Mouse (Mus musculus): ENCODE measurements around the gene Slamf9. TPM values are rescaled to one million over a fixed set of nuclear protein-coding genes. Genes with fewer than 3 reads are reported as not detected.

The Slamf9 gene
- polyA plus RNA-seq (2014; fragmentation: Nextera tagmentation; extraction: Ambion mirVana), result 0.32 TPM in 1 of 2 replicates, not detected in the other

DNA sequence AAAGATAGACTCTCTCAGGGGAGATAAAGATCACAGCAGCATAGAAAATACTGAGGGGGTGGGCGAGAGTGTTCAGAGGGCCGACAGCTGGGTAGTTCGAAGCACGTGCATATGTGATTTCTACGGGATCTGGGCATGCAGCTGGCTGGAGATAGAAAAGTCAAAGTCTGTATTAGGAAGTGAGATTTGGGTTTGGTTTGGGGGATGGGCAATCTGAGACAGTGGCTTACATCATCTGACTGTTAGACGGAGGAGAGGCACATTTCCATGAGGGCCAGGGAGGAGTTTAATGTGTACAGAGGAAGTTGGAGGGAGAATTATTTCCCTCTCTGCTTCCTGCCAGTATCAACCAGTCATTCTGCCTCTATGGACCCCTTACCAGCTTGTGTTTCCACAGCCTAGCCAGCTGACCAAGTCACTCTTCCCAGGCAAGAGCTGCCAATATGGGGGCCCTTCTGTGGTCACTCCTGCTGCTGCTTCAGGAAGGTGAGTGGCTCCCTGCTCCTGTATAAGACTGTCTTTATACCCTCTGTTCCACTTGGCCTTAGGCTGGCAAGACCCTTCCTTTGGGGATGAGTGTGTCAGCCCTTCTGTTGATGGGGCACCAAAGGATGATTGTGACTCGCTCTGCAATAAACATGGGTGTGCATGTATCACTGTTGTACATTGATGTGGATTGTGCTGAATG lies at the start of gene Slamf9:
Slamf9 (plus strand) TSS at position 305 of the 688 bp plus-strand sequence.
- no peak within 1 kb of the TSS for H3K9ac ChIP-seq (replicated peaks; ENCODE audit: low read length)
- H3K36me3 ChIP-seq (ENCODE audit: control insufficient read depth, insufficient read depth, low read length), result no peaks in the 10 kb centered on the region
- DNase-seq (no peak), ATAC-seq (ENCODE audit: low FRiP score, low TSS enrichment) (no peak)
- 73% methylated on average over 7 of the region's 7 CpGs for WGBS
- no peak within 1 kb of the TSS for H3K4me2 ChIP-seq (ENCODE audit: low read length)
- H3K9me3 ChIP-seq (ENCODE audit: control insufficient read depth, low read length), result no peaks in the 10 kb centered on the region
- H3K4me3 ChIP-seq (replicated peaks; ENCODE audit: low read depth, low read length), result no peak within 1 kb of the TSS
- H3K27me3 ChIP-seq (ENCODE audit: control insufficient read depth, insufficient read depth, low read length), result no peaks in the 10 kb centered on the region
- H3K27ac ChIP-seq (replicated peaks; ENCODE audit: low read depth, low read length), result no peak within 1 kb of the TSS
- H3K4me1 ChIP-seq (ENCODE audit: control insufficient read depth, insufficient read depth, low read length), result no peaks in the 10 kb centered on the region

DNA sequence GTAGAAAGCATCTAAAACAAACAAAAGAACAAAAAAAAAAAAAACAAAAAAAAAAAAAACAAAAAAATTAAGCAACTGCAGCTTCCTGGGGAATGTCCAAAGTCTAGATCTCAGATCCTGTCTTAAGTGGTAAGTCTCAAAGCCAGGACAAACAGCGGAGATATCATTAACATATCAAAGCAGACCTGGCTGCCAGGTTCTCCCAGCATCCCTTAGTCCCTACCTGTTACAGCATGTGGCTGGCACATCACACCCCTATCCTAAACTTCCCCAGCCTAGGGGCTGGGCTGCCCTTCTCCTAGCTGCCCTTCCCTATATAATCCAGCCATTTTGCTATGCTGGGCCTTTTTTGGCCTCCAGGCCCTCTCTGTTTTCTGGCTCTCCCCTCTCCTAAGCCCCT lies 48.7 kb upstream of the Slamf9 start:
- no peak overlapping the region for H3K4me3 ChIP-seq (replicated peaks; ENCODE audit: low read depth, low read length)
- H3K4me2 ChIP-seq (ENCODE audit: low read length), result no peak overlapping the region
- H3K36me3 ChIP-seq (ENCODE audit: control insufficient read depth, insufficient read depth, low read length), result no peaks in the 10 kb centered on the region
- no peak overlapping the region for H3K9ac ChIP-seq (replicated peaks; ENCODE audit: low read length)
- WGBS, result 68% methylated on average over 1 of the region's 1 CpGs
- no peaks in the 10 kb centered on the region for H3K4me1 ChIP-seq (ENCODE audit: control insufficient read depth, insufficient read depth, low read length)
- H3K27me3 ChIP-seq (ENCODE audit: control insufficient read depth, insufficient read depth, low read length), result no peaks in the 10 kb centered on the region
- DNase-seq (no peak), ATAC-seq (ENCODE audit: low FRiP score, low TSS enrichment) (no peak)
- H3K9me3 ChIP-seq (ENCODE audit: control insufficient read depth, low read length), result no peaks in the 10 kb centered on the region
- no peak overlapping the region for H3K27ac ChIP-seq (replicated peaks; ENCODE audit: low read depth, low read length)

DNA sequence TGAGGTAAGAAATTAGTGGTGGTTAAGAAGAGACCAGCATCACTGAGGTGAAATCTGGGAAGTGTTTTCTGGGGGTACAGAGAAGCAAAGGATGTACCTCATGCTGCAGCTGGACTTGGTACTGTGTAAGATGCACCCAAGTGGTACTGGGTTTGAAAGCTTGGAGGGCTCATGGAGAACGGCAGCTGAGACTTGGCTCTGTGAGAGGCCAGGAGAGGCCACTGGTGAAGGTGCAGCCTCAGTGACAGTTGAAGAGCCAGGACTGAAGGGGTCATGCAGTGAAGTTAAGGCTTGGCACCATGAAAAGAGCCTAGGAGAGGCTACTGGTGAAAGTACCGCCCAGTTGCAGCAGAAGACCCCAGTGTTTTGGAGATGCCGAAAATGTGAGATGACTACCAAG lies 47.3 kb upstream of the Slamf9 start:
- Histone ChIP-seq H3K9ac (replicated peaks; ENCODE audit: low read length) (no peak overlapping the region), H3K4me1 (ENCODE audit: control insufficient read depth, insufficient read depth, low read length) (no peaks in the 10 kb centered on the region), H3K9me3 (ENCODE audit: control insufficient read depth, low read length) (no peaks in the 10 kb centered on the region), H3K27ac (replicated peaks; ENCODE audit: low read depth, low read length) (no peak overlapping the region), H3K27me3 (ENCODE audit: control insufficient read depth, insufficient read depth, low read length) (no peaks in the 10 kb centered on the region), H3K36me3 (ENCODE audit: control insufficient read depth, insufficient read depth, low read length) (no peaks in the 10 kb centered on the region), H3K4me3 (replicated peaks; ENCODE audit: low read depth, low read length) (no peak overlapping the region), H3K4me2 (ENCODE audit: low read length) (no peak overlapping the region)
- no peak for DNase-seq
- WGBS, result 92% methylated on average over 3 of the region's 3 CpGs
- no peak for ATAC-seq (ENCODE audit: low FRiP score, low TSS enrichment)

DNA sequence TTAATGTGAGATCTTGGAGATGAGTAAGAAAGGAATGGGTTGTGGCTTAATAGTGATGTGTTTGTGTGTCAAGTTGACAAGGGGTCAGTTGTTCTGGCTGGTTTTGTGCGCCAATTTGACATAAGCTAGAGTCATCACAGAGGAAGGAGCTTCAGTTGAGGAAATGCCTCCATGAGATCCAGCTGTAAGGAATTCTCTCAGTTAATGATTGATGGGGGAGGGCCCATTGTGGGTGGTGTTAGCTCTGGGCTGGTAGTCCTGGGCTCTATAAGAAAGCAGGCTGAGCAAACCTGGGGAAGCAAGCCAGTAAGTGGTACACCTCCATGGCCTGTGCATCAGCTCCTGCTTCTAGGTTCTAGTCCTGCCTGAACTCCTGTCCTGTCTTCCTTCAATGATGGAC lies 46.5 kb upstream of the Slamf9 start:
- no peak overlapping the region for H3K4me2 ChIP-seq (ENCODE audit: low read length)
- no peaks in the 10 kb centered on the region for H3K9me3 ChIP-seq (ENCODE audit: control insufficient read depth, low read length)
- no peaks in the 10 kb centered on the region for H3K36me3 ChIP-seq (ENCODE audit: control insufficient read depth, insufficient read depth, low read length)
- ATAC-seq (ENCODE audit: low FRiP score, low TSS enrichment) (no peak), DNase-seq (no peak)
- no peaks in the 10 kb centered on the region for H3K4me1 ChIP-seq (ENCODE audit: control insufficient read depth, insufficient read depth, low read length)
- H3K27ac ChIP-seq (replicated peaks; ENCODE audit: low read depth, low read length), result no peak overlapping the region
- H3K9ac ChIP-seq (replicated peaks; ENCODE audit: low read length), result no peak overlapping the region
- WGBS, result 74% methylated on average over 1 of the region's 1 CpGs
- no peaks in the 10 kb centered on the region for H3K27me3 ChIP-seq (ENCODE audit: control insufficient read depth, insufficient read depth, low read length)
- no peak overlapping the region for H3K4me3 ChIP-seq (replicated peaks; ENCODE audit: low read depth, low read length)

DNA sequence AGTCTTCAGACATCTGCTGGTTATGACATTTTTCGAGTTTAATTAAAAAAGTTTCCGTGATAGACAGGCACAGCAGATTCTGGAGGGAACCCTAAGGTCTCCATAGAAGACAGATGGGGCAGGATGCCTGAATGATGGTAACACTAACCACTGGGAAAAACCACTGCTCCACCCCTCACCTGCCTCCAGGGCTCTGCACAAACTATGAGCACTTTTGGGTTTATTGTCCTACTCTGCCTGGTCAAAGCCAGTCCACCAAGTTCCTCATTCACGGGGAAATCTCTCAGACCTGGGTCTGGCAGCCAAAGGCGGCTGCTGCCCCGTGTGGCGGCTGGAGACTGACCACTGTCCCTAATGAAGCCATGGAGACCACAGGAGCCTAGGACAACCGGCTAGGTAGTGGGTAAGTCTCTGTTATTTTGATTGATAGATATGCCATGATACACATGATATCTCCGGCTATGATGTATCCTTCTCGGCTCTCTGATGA lies 44.4 kb upstream of the Slamf9 start:
- Histone ChIP-seq H3K36me3 (ENCODE audit: control insufficient read depth, insufficient read depth, low read length) (no peaks in the 10 kb centered on the region), H3K4me1 (ENCODE audit: control insufficient read depth, insufficient read depth, low read length) (no peaks in the 10 kb centered on the region), H3K9ac (replicated peaks; ENCODE audit: low read length) (no peak overlapping the region), H3K27me3 (ENCODE audit: control insufficient read depth, insufficient read depth, low read length) (no peaks in the 10 kb centered on the region), H3K4me3 (replicated peaks; ENCODE audit: low read depth, low read length) (no peak overlapping the region), H3K4me2 (ENCODE audit: low read length) (no peak overlapping the region), H3K27ac (replicated peaks; ENCODE audit: low read depth, low read length) (no peak overlapping the region), H3K9me3 (ENCODE audit: control insufficient read depth, low read length) (no peaks in the 10 kb centered on the region)
- WGBS, result 59% methylated on average over 9 of the region's 9 CpGs
- ATAC-seq (ENCODE audit: low FRiP score, low TSS enrichment) (no peak), DNase-seq (no peak)

DNA sequence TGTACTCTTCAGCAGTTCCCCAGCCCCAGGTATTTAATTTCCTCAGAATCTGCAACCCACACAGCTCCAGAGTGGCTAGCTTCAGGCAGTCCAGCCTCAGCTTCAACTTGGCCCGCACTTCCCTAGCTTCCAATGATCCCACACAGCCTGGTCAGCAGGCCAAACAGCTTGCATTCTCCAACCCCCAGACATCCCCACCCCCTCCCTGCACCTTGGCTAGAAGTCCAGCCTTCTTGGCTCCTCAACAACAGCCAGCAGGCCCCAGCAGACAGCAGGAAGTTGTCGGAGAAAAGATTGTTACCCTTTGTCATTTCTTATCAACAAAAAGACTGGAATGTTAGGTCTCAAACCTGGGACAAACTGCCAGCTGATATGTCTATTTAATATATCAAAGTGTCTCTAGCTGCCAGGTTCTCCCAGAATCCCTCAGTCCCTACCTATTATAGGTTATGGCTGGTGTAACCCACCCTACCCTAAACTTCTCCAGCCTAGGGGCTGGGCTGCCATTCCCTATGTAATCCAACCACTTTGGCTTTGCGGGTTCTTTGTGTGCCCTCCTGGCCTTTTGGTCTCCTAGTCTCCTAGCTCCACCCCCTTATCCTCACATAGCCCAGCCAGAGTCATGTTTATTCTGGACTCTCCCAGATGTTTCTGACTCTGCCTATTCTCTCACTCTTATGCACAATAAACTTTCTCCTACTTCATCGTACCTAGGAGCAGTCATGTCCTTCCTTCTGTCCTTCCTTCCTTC lies 43.1 kb upstream of the Slamf9 start:
- 60% methylated on average over 4 of the region's 4 CpGs for WGBS
- H3K4me3 ChIP-seq (replicated peaks; ENCODE audit: low read depth, low read length), result no peak overlapping the region

DNA sequence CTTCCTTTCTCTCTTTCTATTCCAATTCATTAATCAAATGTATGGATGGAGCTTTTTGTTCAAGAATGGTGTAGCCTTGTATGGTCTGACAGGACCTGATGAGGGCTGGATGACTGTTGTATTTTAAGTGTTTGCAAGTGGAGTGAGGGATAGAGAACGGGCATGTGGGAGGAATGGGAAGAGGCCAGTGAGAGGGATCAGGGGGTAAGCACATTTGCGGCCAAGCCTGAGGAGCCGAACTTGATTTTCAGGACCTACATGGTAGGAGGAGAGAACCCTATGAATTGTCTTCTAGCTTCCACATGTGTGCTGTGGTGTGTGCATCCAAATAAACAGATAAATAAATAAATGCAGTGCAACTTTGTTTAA lies 42.6 kb upstream of the Slamf9 start:
- no peaks in the 10 kb centered on the region for H3K4me1 ChIP-seq (ENCODE audit: control insufficient read depth, insufficient read depth, low read length)
- DNase-seq (no peak), ATAC-seq (ENCODE audit: low FRiP score, low TSS enrichment) (no peak)
- H3K36me3 ChIP-seq (ENCODE audit: control insufficient read depth, insufficient read depth, low read length), result no peaks in the 10 kb centered on the region
- H3K4me2 ChIP-seq (ENCODE audit: low read length), result no peak overlapping the region
- no peaks in the 10 kb centered on the region for H3K27me3 ChIP-seq (ENCODE audit: control insufficient read depth, insufficient read depth, low read length)
- H3K4me3 ChIP-seq (replicated peaks; ENCODE audit: low read depth, low read length), result no peak overlapping the region
- H3K9ac ChIP-seq (replicated peaks; ENCODE audit: low read length), result no peak overlapping the region
- 89% methylated on average over 3 of the region's 3 CpGs for WGBS
- H3K27ac ChIP-seq (replicated peaks; ENCODE audit: low read depth, low read length), result no peak overlapping the region
- H3K9me3 ChIP-seq (ENCODE audit: control insufficient read depth, low read length), result no peaks in the 10 kb centered on the region

More for the DNA sequence above, 43.1 kb upstream of the Slamf9 start:
- Histone ChIP-seq H3K9me3 (ENCODE audit: control insufficient read depth, low read length) (no peaks in the 10 kb centered on the region), H3K36me3 (ENCODE audit: control insufficient read depth, insufficient read depth, low read length) (no peaks in the 10 kb centered on the region), H3K4me2 (ENCODE audit: low read length) (no peak overlapping the region), H3K4me1 (ENCODE audit: control insufficient read depth, insufficient read depth, low read length) (no peaks in the 10 kb centered on the region), H3K9ac (replicated peaks; ENCODE audit: low read length) (no peak overlapping the region), H3K27ac (replicated peaks; ENCODE audit: low read depth, low read length) (no peak overlapping the region), H3K27me3 (ENCODE audit: control insufficient read depth, insufficient read depth, low read length) (no peaks in the 10 kb centered on the region)
- ATAC-seq (ENCODE audit: low FRiP score, low TSS enrichment) (no peak), DNase-seq (no peak)

DNA sequence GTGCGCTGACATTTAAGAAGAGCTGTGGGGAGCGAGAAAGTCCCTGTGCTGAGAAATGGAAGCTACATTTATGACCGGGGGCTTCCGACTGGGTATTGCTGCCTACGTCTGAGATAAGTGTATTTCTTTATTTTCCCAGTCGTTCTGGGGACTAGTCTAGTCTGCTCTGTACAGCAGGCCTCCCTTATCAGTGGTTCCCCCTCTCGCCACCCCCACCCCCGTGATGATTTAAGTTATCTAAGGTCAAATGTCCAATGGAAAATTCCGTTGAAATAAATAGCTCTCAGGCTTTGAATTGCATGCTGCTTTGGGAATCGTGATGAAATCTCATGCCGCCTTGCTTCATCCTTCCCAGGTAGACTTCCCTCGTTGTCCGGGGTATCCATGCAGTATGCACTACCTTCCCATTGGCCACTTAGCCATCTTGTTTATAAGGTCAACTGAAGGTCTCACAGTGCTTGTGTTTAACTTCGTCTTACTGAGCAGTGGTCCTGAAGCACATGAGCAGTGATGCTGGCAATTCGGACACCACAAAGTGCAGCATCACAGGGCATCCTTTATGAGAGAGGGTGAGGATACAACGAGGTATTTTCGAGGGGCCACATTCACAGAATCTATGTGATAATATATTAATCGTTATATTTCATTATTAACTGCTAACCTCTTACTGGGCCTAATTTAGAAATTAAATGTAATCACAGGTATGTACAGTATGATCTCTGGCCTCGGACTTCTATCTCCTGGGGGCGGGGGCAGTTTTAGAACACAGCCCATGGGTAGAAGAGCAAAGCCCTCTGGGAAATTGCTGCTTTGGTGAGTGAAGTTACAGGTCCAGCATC lies 41.9 kb upstream of the Slamf9 start:
- Histone ChIP-seq H3K9ac (replicated peaks; ENCODE audit: low read length) (no peak overlapping the region), H3K4me1 (ENCODE audit: control insufficient read depth, insufficient read depth, low read length) (no peaks in the 10 kb centered on the region), H3K9me3 (ENCODE audit: control insufficient read depth, low read length) (no peaks in the 10 kb centered on the region), H3K4me2 (ENCODE audit: low read length) (no peak overlapping the region), H3K4me3 (replicated peaks; ENCODE audit: low read depth, low read length) (no peak overlapping the region), H3K27ac (replicated peaks; ENCODE audit: low read depth, low read length) (no peak overlapping the region), H3K27me3 (ENCODE audit: control insufficient read depth, insufficient read depth, low read length) (no peaks in the 10 kb centered on the region), H3K36me3 (ENCODE audit: control insufficient read depth, insufficient read depth, low read length) (no peaks in the 10 kb centered on the region)
- 91% methylated on average over 20 of the region's 20 CpGs for WGBS
- no peak for DNase-seq
- no peak for ATAC-seq (ENCODE audit: low FRiP score, low TSS enrichment)

Measured in midbrain, embryonic 14.5 days (tissue).